Mouse (Mus musculus): ENCODE measurements around the gene Padi4. TPM values are rescaled to one million over a fixed set of nuclear protein-coding genes. Genes with fewer than 3 reads are reported as not detected.
A peak's percentile ranks its signal among the peaks of the same experiment; 100 is the strongest.

Gene Padi4
- polyA plus RNA-seq (2012; rRNA removed) = 0.38 and 0.44 TPM in 2 replicates

GRCm38 (mm10) chr4:140774025-140774800 is at the start of gene Padi4:
Gene Padi4 (minus strand): TSS chr4:140774236.
- no peaks in the 10 kb centered on the region for H3K27me3 ChIP-seq (replicated peaks; ENCODE audit: control insufficient read depth, insufficient read depth, low read length)
- H3K36me3 ChIP-seq (ENCODE audit: control insufficient read depth, insufficient read depth, low read length) = no peaks in the 10 kb centered on the region
- no peak within 1 kb of the TSS for H3K4me3 ChIP-seq (ENCODE audit: insufficient read depth, low read depth, low read length)
- WGBS = 83% methylated on average over 21 of the region's 21 CpGs
- H3K27ac ChIP-seq (ENCODE audit: insufficient read depth, low read depth, low read length) = no peak within 1 kb of the TSS
- TF ChIP-seq POLR2A (IDR thresholded peaks at IDR 0.05; ENCODE audit: low read depth, low read length) (no peak), CTCF (conservative IDR thresholded peaks at IDR 0.05; ENCODE audit: insufficient read depth, insufficient read length, low read depth, low read length) (no peak)
- H3K4me1 ChIP-seq (ENCODE audit: control insufficient read depth, insufficient read depth, low read length) = no peaks in the 10 kb centered on the region; the same call in 1 of the 2 replicates
- DNase-seq = no peak

- WGBS = 71% methylated on average over 5 of the region's 5 CpGs
- Histone ChIP-seq H3K36me3 (ENCODE audit: control insufficient read depth, insufficient read depth, low read length) (no peaks in the 10 kb centered on the region), H3K27me3 (replicated peaks; ENCODE audit: control insufficient read depth, insufficient read depth, low read length) (no peaks in the 10 kb centered on the region), H3K27ac (ENCODE audit: insufficient read depth, low read depth, low read length) (no peak overlapping the region), H3K4me3 (ENCODE audit: insufficient read depth, low read depth, low read length) (no peak overlapping the region), H3K4me1 (ENCODE audit: control insufficient read depth, insufficient read depth, low read length) (no peaks in the 10 kb centered on the region)
- TF ChIP-seq CTCF (conservative IDR thresholded peaks at IDR 0.05; ENCODE audit: insufficient read depth, insufficient read length, low read depth, low read length) (peak; percentile 64), POLR2A (IDR thresholded peaks at IDR 0.05; ENCODE audit: low read depth, low read length) (no peak)
- DNase-seq = peak; percentile 50
Measured at GRCm38 (mm10) chr4:140821988-140822387, 48.0 kb upstream of the Padi4 start.

GRCm38 (mm10) chr4:140817413-140817812 is 43.4 kb upstream of the Padi4 start:
- no peak overlapping the region for H3K4me3 ChIP-seq (ENCODE audit: insufficient read depth, low read depth, low read length)
- H3K27me3 ChIP-seq (replicated peaks; ENCODE audit: control insufficient read depth, insufficient read depth, low read length) = no peaks in the 10 kb centered on the region
- 93% methylated on average over 8 of the region's 8 CpGs for WGBS
- no peak for DNase-seq
- H3K27ac ChIP-seq (ENCODE audit: insufficient read depth, low read depth, low read length) = no peak overlapping the region
- no peaks in the 10 kb centered on the region for H3K36me3 ChIP-seq (ENCODE audit: control insufficient read depth, insufficient read depth, low read length)
- H3K4me1 ChIP-seq (ENCODE audit: control insufficient read depth, insufficient read depth, low read length) = no peaks in the 10 kb centered on the region
- TF ChIP-seq CTCF (conservative IDR thresholded peaks at IDR 0.05; ENCODE audit: insufficient read depth, insufficient read length, low read depth, low read length) = no peak
- TF ChIP-seq POLR2A (IDR thresholded peaks at IDR 0.05; ENCODE audit: low read depth, low read length) = no peak

GRCm38 (mm10) chr4:140815996-140816917 is 42.2 kb upstream of the Padi4 start:
- peak; percentile 86 for DNase-seq
- H3K27ac ChIP-seq (ENCODE audit: insufficient read depth, low read depth, low read length) = no peak overlapping the region
- WGBS = 31% methylated on average over 10 of the region's 10 CpGs

GRCm38 (mm10) chr4:140815496-140815895 is 41.5 kb upstream of the Padi4 start:
- no peaks in the 10 kb centered on the region for H3K4me1 ChIP-seq (ENCODE audit: control insufficient read depth, insufficient read depth, low read length)
- TF ChIP-seq CTCF (conservative IDR thresholded peaks at IDR 0.05; ENCODE audit: insufficient read depth, insufficient read length, low read depth, low read length) (no peak), POLR2A (IDR thresholded peaks at IDR 0.05; ENCODE audit: low read depth, low read length) (no peak)
- H3K4me3 ChIP-seq (ENCODE audit: insufficient read depth, low read depth, low read length) = no peak overlapping the region
- 68% methylated on average over 5 of the region's 5 CpGs for WGBS
- no peaks in the 10 kb centered on the region for H3K36me3 ChIP-seq (ENCODE audit: control insufficient read depth, insufficient read depth, low read length)
- H3K27me3 ChIP-seq (replicated peaks; ENCODE audit: control insufficient read depth, insufficient read depth, low read length) = no peaks in the 10 kb centered on the region
- DNase-seq = no peak
- H3K27ac ChIP-seq (ENCODE audit: insufficient read depth, low read depth, low read length) = no peak overlapping the region

More at GRCm38 (mm10) chr4:140815996-140816917, 42.2 kb upstream of the Padi4 start:
- TF ChIP-seq CTCF (conservative IDR thresholded peaks at IDR 0.05; ENCODE audit: insufficient read depth, insufficient read length, low read depth, low read length) (no peak), POLR2A (IDR thresholded peaks at IDR 0.05; ENCODE audit: low read depth, low read length) (no peak)
- H3K27me3 ChIP-seq (replicated peaks; ENCODE audit: control insufficient read depth, insufficient read depth, low read length) = no peaks in the 10 kb centered on the region
- no peak overlapping the region for H3K4me3 ChIP-seq (ENCODE audit: insufficient read depth, low read depth, low read length)
- no peaks in the 10 kb centered on the region for H3K4me1 ChIP-seq (ENCODE audit: control insufficient read depth, insufficient read depth, low read length)
- no peaks in the 10 kb centered on the region for H3K36me3 ChIP-seq (ENCODE audit: control insufficient read depth, insufficient read depth, low read length)

GRCm38 (mm10) chr4:140814241-140815225 is 40.5 kb upstream of the Padi4 start:
- DNase-seq = peak; percentile 46
- Histone ChIP-seq H3K36me3 (ENCODE audit: control insufficient read depth, insufficient read depth, low read length) (no peaks in the 10 kb centered on the region), H3K4me3 (ENCODE audit: insufficient read depth, low read depth, low read length) (peak overlapping the region; percentile 59), H3K27ac (ENCODE audit: insufficient read depth, low read depth, low read length) (no peak overlapping the region), H3K27me3 (replicated peaks; ENCODE audit: control insufficient read depth, insufficient read depth, low read length) (no peaks in the 10 kb centered on the region), H3K4me1 (ENCODE audit: control insufficient read depth, insufficient read depth, low read length) (no peaks in the 10 kb centered on the region)
- WGBS = 28% methylated on average over 36 of the region's 36 CpGs
- TF ChIP-seq CTCF (conservative IDR thresholded peaks at IDR 0.05; ENCODE audit: insufficient read depth, insufficient read length, low read depth, low read length) = peak; percentile 46; the same call in 1 of the 2 replicates
- no peak for TF ChIP-seq POLR2A (IDR thresholded peaks at IDR 0.05; ENCODE audit: low read depth, low read length)

Measured in kidney, adult 2 months (tissue).